Mouse (Mus musculus) kidney, adult 2 months (tissue): ENCODE data around the gene Mblac1.

Source experiments
- CTCF ChIP-seq: fragments of 200-500 bp; conservative IDR thresholded peaks from 2 replicates; pipeline ENCODE4 v1.5.1; 2011; ENCODE audit warnings: low read depth, mild to moderate bottlenecking, control low read depth, low read length, moderate library complexity, mixed read lengths; ENCODE audit not compliant: insufficient read depth, insufficient read length
- POLR2A ChIP-seq: fragments of 200-500 bp; IDR thresholded peaks from one replicate; pipeline ENCODE4 v1.6.1; 2011; ENCODE audit warnings: low read depth, low read length, control low read depth

DNA sequence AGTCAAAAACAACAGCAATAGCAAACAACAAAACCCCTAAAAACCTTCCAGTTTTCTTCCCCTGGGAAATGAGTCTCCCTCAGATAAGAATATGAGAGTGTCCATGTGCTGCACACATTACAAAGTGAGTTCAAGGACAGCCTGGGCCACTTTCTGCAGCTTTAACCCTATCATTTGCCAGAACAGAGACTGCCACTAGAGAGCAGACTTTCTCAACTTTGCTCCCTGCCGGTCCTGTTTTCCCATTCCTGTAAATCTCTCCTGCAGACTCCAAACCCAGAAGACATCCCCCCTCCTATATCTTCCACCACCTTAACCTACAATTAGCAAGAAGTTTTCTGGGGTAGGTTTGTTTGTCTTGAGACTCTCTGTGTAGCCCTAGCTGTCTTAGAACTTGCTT lies 5.5 kb downstream of the Mblac1 start:
- no peak for TF ChIP-seq POLR2A
- TF ChIP-seq CTCF: peak; percentile 54
